Mouse (Mus musculus) layer of hippocampus, adult 9-11 months (tissue): Measurements from ENCODE around the gene Stt3b.

Experiments used
- DNase-seq: peaks from one replicate; pipeline ENCODE4 v3.0.0; 2022

The Stt3b gene

DNA sequence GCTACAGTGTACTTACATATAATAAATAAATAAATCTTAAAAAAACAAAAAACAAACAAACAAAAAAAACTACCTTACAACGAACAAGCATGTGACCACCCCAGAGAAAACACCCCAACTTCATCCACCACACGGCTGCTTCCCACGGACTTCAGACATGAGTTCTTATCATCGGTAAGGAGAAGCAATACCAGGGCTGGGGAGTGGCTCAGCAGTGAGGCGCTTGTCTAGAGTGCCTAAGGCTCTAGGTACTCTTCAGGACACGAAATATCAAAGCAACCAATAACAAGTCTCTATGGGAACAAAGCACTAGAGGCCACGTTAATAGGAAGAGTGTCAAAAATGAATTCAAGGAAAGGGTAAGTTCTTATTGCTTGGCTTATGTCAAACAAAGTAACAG, 49.8 kb downstream of the Stt3b start:
- no peak for DNase-seq

DNA sequence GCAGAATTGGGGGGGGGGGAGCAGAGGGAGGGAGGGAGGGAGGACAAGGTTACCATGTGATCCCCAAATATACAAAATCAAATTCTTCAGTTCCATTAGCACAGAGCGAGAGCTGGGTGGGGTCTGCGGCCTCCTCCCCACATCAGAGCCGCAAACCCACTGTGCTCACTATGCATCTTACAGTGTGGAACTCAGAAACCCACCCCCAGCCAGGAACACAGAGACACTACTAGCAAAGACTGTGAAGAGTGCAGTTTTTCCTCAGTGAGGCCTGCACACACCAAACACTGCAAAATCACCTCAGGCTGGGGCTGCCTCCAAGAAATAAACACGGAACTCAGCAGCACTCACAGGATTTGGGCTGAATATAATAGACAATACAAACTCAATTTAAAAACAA, 50.4 kb downstream of the Stt3b start:
- DNase-seq, result no peak

DNA sequence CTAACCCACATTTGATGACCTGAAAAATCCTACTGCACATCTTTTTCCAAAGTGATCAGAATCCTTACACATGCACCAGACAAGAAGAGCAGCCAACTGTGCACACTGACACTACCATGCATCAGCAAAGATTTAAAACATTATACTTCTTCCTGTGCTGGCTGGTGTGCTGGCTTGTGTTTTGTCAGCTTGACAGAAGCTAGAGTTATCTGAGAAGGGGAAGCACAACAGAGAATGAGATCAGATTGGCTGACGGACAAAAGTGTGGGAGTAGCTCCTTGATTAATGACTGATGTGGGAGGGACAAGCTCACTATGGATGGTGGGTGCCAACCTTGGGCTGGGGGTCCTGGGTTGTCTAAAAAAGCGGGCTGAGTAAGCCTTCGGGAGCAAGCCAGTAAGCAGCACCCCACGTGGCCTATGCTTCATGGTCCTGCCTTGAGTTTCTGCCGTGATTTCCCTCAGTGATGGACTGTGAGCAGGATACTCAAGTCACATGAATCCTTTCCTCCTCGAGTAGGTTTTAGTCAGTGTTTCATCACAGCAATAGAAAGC, 52.4 kb downstream of the Stt3b start:
- peak; percentile 32 for DNase-seq

DNA sequence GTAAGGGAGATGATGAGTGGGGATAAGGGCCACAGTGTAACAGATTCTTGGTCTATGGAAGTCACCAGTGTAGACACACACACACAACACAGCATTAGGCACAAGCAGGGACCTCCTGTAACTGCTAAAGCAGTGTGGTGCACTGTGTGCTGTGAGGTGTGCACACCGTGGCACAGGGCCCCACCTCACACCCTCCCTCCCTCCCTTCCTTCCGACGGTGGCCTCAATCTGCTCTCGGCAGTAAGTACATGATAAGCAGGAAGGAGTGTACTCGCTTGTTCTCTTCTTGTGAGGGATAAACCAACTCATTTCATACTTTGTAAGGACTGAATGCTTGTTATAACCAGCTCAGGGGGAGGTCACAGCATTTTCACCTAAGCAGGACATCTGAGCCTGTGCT, 61.1 kb downstream of the Stt3b start:
- DNase-seq, result no peak

DNA sequence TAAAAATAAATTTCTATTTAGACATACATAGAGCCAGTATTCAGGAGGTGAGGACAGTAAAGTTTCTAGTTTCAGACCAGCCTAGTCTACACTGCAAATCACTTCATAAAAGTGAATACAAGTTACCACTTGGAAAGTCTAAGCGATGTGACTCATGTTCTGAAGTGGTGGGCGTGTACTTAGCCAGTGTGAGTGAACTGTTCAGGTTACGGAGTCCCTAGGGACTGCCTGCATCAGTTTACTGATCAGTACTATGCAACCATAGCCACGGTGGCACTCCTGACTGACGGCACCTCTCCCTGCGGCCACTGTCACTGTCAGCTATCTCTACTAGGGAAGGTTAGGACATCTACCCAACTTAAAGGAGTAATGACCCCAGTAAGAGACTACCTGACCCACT, 65.1 kb downstream of the Stt3b start:
- no peak for DNase-seq

GRCm38 (mm10) chr9:115243630-115244029, 66.6 kb downstream of the Stt3b start:
- DNase-seq, result no peak

GRCm38 (mm10) chr9:115239861-115240260, 70.4 kb downstream of the Stt3b start:
- DNase-seq, result no peak

DNA sequence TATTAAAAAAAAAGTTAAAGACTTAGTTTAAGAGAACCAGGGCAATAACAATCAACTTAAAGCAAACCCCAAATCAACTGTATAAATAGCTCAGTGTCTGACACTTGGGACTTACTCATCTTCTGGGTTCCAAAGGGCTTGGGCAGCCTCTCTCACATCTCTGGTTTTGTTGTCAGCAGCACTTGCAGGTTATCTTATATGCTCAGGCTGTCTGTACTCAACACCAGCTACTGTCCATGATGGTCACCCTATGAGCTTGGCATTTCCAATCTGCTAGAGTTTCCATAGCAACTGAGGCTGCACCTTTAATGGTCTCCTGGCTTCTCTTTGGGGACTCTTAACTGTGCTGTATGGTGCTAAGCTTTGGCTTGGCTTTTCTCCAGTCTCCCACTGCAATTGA, 72.3 kb downstream of the Stt3b start:
- DNase-seq, result no peak

- no peak for DNase-seq
Observed at GRCm38 (mm10) chr9:115236352-115236841, 73.8 kb downstream of the Stt3b start.

DNA sequence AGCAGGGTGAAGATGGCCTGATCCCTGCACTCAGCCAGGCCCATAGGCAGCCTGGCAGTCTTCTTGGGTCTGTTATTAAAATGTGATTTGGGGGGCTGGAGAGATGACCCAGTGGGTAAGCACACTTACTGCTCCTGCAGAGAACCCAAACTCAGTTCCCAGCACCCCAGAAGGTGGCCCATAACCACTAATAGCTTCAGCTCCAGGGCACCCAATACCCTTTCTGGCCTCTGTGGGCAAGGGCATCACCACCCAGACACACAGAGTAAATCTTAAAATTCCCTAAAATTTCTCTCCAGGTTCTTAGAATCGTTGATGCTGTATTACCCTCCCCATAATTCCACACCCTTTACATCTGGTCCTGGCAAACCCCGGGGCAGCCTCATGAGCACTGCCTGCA, 75.7 kb downstream of the Stt3b start:
- DNase-seq, result no peak

- no peak for DNase-seq
Observed at GRCm38 (mm10) chr9:115233721-115234120, 76.5 kb downstream of the Stt3b start.

DNA sequence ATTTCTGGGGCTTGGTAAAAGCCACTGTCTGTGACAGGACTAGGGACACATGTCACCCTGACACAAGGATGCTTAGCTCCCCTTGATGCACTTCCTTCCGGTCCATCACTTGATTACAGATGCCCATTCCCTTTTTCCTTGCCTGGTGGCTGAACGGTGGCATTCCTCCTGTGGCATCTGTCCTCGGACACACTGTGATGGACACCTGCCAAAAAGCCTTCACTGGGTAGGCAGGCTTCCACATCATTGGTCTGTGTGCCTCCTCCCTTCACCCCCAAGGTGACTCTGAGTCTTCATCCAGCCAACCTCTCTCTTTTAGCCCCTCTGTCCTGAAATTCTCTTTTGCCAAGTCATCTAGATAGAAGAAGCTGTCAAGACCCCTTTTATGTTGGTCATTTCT, 78.7 kb downstream of the Stt3b start:
- DNase-seq, result no peak

- DNase-seq, result no peak
Observed at GRCm38 (mm10) chr9:115230141-115230540, 80.1 kb downstream of the Stt3b start.

DNA sequence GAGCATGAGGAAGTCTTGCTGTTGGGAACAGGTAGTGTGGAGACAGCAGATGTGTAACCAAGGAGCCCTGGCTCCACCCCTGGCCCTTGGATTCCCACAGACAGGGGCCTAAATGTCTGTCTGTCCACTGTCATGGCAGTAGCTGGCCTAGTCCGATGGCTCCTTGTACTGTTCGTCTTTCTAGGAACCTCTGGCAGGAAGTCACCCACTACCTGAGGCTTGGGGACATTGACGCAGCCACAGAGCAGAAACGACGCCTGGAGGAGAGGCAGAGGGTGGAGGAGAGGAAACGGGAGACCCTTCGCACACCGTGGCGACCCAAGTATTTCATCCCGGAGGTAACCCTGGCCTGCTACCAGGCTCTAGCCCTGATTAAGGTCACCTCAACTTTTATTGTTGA, 80.5 kb downstream of the Stt3b start:
- no peak for DNase-seq

- no peak for DNase-seq
Observed at GRCm38 (mm10) chr9:115229145-115229544, 81.1 kb downstream of the Stt3b start.

GRCm38 (mm10) chr9:115224744-115225354, 85.4 kb downstream of the Stt3b start:
- DNase-seq, result no peak

DNA sequence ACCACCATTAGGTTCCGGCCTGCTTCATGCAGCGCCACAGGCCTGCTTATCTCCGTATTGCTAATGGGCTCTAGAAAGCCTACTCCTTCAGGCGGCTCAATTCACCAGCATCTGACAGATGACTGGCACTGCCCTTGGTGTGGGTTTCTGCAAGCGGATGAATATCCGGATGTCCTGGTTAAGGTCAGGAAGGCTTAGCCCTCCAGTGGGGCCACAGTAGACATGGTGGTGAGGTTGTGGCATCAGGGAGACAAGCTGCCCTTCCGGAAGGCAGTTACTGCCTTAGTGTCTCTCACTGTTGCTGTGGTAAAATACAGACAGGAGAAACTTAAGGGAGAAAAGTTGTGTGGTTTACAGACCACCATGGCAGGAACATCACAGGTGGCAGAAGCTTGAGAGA, 89.0 kb downstream of the Stt3b start:
- DNase-seq, result no peak

DNA sequence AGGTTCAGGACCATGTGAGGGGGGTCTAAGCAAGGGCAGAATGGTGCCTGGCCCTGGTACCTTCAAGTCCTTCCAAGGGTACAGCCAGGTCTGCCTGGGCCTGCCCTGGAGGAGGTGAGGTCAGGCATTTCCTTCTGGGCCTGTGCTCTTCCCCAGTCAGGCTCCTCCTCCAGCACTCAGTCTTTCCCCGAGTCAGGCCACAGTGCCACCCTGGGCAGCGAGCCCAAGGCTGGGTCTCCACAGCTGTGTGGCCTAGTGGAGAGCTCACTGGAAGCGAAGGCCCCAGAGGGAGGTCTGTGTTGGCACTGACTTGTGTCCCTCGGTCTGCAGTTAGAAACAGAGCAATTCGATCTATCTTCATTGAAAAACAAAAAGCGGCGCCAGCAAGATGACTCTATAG, 89.8 kb downstream of the Stt3b start:
- no peak for DNase-seq

DNA sequence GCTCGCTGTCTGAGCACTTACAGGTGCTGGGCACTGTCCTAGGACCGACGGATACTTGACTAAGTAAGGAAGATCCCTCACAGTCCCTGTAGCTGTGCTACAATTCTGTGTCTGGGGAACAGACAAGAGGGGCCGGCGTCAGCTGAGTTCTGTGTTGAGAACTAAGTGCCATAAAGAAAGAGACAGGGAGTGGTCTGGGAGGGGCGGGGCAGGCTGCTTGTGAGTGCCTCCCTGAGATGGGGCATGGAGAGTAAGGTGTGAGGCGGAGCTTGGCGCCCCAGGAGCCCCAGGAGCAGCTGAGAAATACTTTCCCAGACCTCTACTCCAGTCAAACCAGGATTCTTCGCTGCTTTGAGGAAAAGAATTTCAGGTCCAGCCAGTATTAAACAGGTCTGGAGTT, 92.2 kb downstream of the Stt3b start:
- DNase-seq, result no peak

DNA sequence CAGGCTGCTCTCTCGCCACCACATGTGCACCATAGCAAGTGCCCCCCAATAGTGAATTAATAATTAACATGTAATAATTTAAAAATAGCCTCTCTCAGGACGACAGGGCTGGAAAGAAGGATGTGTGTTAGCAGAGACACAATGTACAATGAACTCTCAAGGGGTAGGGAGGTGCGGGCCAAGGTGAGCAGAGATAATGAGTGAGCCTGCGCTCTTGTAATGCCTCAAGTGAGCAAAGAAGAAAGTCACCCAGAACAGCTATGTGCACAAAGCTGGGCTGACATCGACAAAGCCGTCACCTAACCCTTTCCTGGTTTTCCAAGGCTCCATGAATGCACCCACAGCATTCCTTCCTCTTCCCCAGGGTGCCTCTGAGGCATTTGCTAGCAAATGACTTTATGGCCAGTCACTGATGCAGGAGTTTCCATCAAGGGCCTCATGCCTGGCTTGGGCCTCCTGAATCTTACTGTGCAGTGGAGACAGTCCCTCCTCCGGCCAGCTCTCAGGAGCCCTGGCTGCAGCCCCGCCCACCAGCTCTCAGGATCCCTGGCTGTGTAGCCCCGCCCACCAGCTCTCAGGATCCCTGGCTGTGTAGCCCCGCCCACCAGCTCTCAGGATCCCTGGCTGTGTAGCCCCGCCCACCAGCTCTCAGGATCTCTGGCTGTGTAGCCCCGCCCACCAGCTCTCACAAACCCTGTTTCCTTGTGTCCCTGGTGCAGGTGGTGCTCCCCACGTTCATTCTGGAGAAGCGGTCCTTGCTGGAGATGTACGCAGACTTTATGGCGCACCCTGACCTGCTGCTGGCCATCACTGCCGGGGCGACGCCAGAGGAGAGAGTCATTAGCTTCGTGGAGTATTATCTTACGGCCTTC, 94.2 kb downstream of the Stt3b start:
- DNase-seq, result no peak

- no peak for DNase-seq
Observed at GRCm38 (mm10) chr9:115214572-115215571, 95.3 kb downstream of the Stt3b start.

- no peak for DNase-seq
Observed at GRCm38 (mm10) chr9:115213755-115214264, 96.4 kb downstream of the Stt3b start.

GRCm38 (mm10) chr9:115210535-115210934, 99.7 kb downstream of the Stt3b start:
- no peak for DNase-seq
